Mouse (Mus musculus) cerebellum, adult 2 months (tissue): ENCODE measurements at regions not wholly inside any gene's neighbourhood (a gene's known extent, or its start where the extent isn't known, plus 50 kb on each side); places are given as distances from the start of the nearest gene placed in this dataset.

Source experiments
- CTCF ChIP-seq: fragments of 200-500 bp; IDR thresholded peaks from 2 replicates; pipeline ENCODE4 v1.5.1; 2011; ENCODE audit warnings: low read depth, mild to moderate bottlenecking, control low read depth, low read length, moderate library complexity, borderline replicate concordance; ENCODE audit not compliant: insufficient read depth
- POLR2A ChIP-seq: fragments of 200-500 bp; IDR thresholded peaks from 2 replicates; pipeline ENCODE4 v1.6.1; 2011; ENCODE audit warnings: low read length, control low read depth, borderline replicate concordance; ENCODE audit not compliant: insufficient read depth

GRCm38 (mm10) chr17:61684524-61684923, 1196.6 kb downstream of the Efna5 start:
- TF ChIP-seq CTCF (no peak), POLR2A (no peak)
